Mouse (Mus musculus) midbrain, embryonic 13.5 days (tissue): ENCODE measurements at regions not wholly inside any gene's neighbourhood (a gene's known extent, or its start where the extent isn't known, plus 50 kb on each side); places are given as distances from the start of the nearest gene placed in this dataset.

Experiments used
- ATAC-seq: fragments of 200-750 bp; cut with Nextera tagmentation; 2 replicates; pipeline ENCODE4 v1.8.0; 2017; ENCODE audit warnings: mild to moderate bottlenecking, moderate TSS enrichment, moderate library complexity
- H3K27ac ChIP-seq: fragments of 300-500 bp; sonication (generic); 2 replicates; pipeline ENCODE4 v1.5.1; 2015; ENCODE audit warnings: inconsistent platforms, mild to moderate bottlenecking, moderate library complexity
- H3K27me3 ChIP-seq: fragments of 300-500 bp; sonication (generic); 2 replicates; pipeline ENCODE4 v1.6.1; 2015; ENCODE audit warnings: mild to moderate bottlenecking, inconsistent platforms
- H3K36me3 ChIP-seq: fragments of 300-500 bp; sonication (generic); 2 replicates; pipeline ENCODE4 v1.6.1; 2015; ENCODE audit warnings: mild to moderate bottlenecking, inconsistent platforms
- H3K4me1 ChIP-seq: fragments of 300-500 bp; sonication (generic); replicated peaks from 2 replicates; pipeline ENCODE4 v1.6.1; 2015; ENCODE audit warnings: inconsistent platforms
- H3K4me2 ChIP-seq: fragments of 300-500 bp; sonication (generic); replicated peaks from 2 replicates; pipeline ENCODE4 v1.6.1; 2015; ENCODE audit warnings: moderate library complexity, mild to moderate bottlenecking, inconsistent platforms
- H3K4me3 ChIP-seq: fragments of 300-500 bp; sonication (generic); replicated peaks from 2 replicates; pipeline ENCODE4 v1.5.1; 2015; ENCODE audit warnings: mild to moderate bottlenecking, inconsistent platforms
- H3K9ac ChIP-seq: fragments of 300-500 bp; sonication (generic); replicated peaks from 2 replicates; pipeline ENCODE4 v1.6.1; 2015; ENCODE audit warnings: mild to moderate bottlenecking, inconsistent platforms
- H3K9me3 ChIP-seq: fragments of 300-500 bp; sonication (generic); 2 replicates; pipeline ENCODE4 v1.6.1; 2016; ENCODE audit warnings: mild to moderate bottlenecking, inconsistent platforms
- WGBS: fragments of 180-500 bp; shearing (Covaris S2); methylation state at CpG from one replicate; pipeline ENCODE4 v1.1.7; 2015; 5-methylcytosine and 5-hydroxymethylcytosine counted together

DNA sequence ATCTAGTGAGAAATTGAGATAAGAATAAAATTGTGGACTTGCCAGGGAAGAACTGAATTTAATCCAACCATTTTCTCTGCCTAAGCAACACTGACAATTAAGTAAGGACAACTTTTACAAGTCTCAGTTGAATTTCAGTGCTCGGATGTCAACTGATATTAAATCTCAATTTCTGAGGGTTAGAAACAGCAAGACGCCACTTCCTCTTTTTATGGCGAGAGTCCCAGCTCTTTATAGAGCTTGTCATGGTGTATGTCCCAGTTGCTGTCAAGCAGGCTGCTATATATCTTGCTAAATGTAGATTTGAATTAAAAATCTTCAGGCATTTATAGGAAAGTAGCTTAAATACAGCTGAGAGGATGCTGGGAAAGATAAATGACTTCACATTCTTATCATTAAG lies 697.8 kb upstream of the Got2 start:
- Histone ChIP-seq H3K9ac (no peak overlapping the region), H3K27ac (no peak overlapping the region), H3K36me3 (no peaks in the 10 kb centered on the region), H3K4me3 (no peak overlapping the region), H3K27me3 (no peaks in the 10 kb centered on the region), H3K9me3 (no peaks in the 10 kb centered on the region), H3K4me2 (no peak overlapping the region), H3K4me1 (no peaks in the 10 kb centered on the region)
- WGBS: 75% methylated on average over 3 of the region's 3 CpGs
- no peak for ATAC-seq

- no peak overlapping the region for H3K9ac ChIP-seq
- H3K4me1 ChIP-seq: no peaks in the 10 kb centered on the region
- H3K4me2 ChIP-seq: no peak overlapping the region
- no peaks in the 10 kb centered on the region for H3K9me3 ChIP-seq
- H3K27me3 ChIP-seq: no peaks in the 10 kb centered on the region
- H3K4me3 ChIP-seq: no peak overlapping the region
- no peaks in the 10 kb centered on the region for H3K36me3 ChIP-seq
- no peak for ATAC-seq
- H3K27ac ChIP-seq: no peak overlapping the region
- WGBS: 83% methylated on average over 10 of the region's 10 CpGs
These were observed 664.2 kb upstream of the Got2 start for GRCm38 (mm10) chr8:96552512-96552911.

GRCm38 (mm10) chr8:96550408-96550807 lies 662.1 kb upstream of the Got2 start:
- no peak overlapping the region for H3K9ac ChIP-seq
- ATAC-seq: no peak
- 89% methylated on average over 2 of the region's 2 CpGs for WGBS
- no peaks in the 10 kb centered on the region for H3K9me3 ChIP-seq
- H3K27me3 ChIP-seq: no peaks in the 10 kb centered on the region
- no peak overlapping the region for H3K27ac ChIP-seq
- no peak overlapping the region for H3K4me2 ChIP-seq
- no peaks in the 10 kb centered on the region for H3K4me1 ChIP-seq
- H3K36me3 ChIP-seq: no peaks in the 10 kb centered on the region
- H3K4me3 ChIP-seq: no peak overlapping the region

- WGBS: 84% methylated on average over 4 of the region's 4 CpGs
- H3K36me3 ChIP-seq: no peaks in the 10 kb centered on the region
- no peaks in the 10 kb centered on the region for H3K9me3 ChIP-seq
- H3K27me3 ChIP-seq: no peaks in the 10 kb centered on the region
- no peak for ATAC-seq
- no peaks in the 10 kb centered on the region for H3K4me1 ChIP-seq
- no peak overlapping the region for H3K9ac ChIP-seq
- no peak overlapping the region for H3K27ac ChIP-seq
- H3K4me3 ChIP-seq: no peak overlapping the region
- no peak overlapping the region for H3K4me2 ChIP-seq
These were observed 660.3 kb upstream of the Got2 start for GRCm38 (mm10) chr8:96548663-96549062.

- H3K9ac ChIP-seq: no peak overlapping the region
- no peak overlapping the region for H3K4me3 ChIP-seq
- no peak for ATAC-seq
- no peak overlapping the region for H3K4me2 ChIP-seq
- H3K36me3 ChIP-seq: no peaks in the 10 kb centered on the region
- no peak overlapping the region for H3K27ac ChIP-seq
- H3K27me3 ChIP-seq: no peaks in the 10 kb centered on the region
- no peaks in the 10 kb centered on the region for H3K9me3 ChIP-seq
- H3K4me1 ChIP-seq: no peaks in the 10 kb centered on the region
These were observed 659.8 kb upstream of the Got2 start for GRCm38 (mm10) chr8:96548187-96548586.

DNA sequence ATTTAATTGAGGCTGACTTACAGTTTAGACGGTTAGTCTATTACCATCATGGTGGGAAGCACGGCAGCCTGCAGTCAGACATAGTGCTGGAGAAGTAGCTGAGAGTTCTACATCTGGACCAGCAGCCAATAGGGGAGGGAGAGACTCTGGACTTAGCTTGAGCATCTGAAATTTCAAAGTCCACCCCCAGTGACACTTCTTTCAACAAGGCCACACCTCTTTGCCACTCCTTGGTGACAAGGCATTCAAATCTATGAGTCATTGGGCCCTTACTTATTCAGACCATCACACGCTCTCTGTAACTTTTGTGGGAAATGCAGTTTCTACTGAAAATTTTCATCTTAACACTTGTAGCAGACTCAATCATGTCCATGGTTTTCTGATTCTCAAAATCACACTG lies 653.9 kb upstream of the Got2 start:
- no peak overlapping the region for H3K4me3 ChIP-seq
- H3K4me2 ChIP-seq: no peak overlapping the region
- ATAC-seq: no peak
- H3K4me1 ChIP-seq: no peaks in the 10 kb centered on the region
- no peak overlapping the region for H3K9ac ChIP-seq
- 90% methylated on average over 3 of the region's 3 CpGs for WGBS
- no peaks in the 10 kb centered on the region for H3K27me3 ChIP-seq
- no peak overlapping the region for H3K27ac ChIP-seq
- H3K36me3 ChIP-seq: no peaks in the 10 kb centered on the region
- H3K9me3 ChIP-seq: no peaks in the 10 kb centered on the region

DNA sequence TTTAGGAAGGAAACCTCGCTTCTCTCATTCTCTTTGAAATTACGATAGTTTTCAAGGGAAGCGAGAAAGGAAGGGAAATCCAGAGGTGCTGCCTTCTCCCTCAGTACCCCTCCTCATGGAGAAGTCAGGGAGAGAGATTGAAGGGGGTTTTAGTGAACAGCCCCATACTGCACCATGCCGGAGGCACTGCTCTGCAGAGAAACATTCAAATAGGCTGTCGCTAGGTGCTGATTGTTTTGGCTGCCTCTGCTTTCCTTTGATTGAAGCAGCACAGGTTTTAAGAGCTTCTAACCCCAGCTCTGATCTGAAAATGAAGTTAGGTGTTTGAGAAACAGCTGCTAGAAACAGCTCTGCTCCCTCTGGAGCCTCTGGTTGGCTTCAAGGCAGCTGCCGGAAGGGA lies 610.5 kb upstream of the Got2 start:
- no peak overlapping the region for H3K27ac ChIP-seq
- 75% methylated on average over 6 of the region's 6 CpGs for WGBS
- no peak for ATAC-seq

GRCm38 (mm10) chr8:96495406-96495805 lies 607.1 kb upstream of the Got2 start:
- Histone ChIP-seq H3K4me1 (no peaks in the 10 kb centered on the region), H3K9ac (no peak overlapping the region), H3K4me2 (no peak overlapping the region), H3K27me3 (no peaks in the 10 kb centered on the region), H3K4me3 (no peak overlapping the region), H3K9me3 (no peaks in the 10 kb centered on the region), H3K27ac (no peak overlapping the region), H3K36me3 (no peaks in the 10 kb centered on the region)
- ATAC-seq: no peak
- WGBS: 87% methylated on average over 3 of the region's 3 CpGs

More for the DNA sequence above, 610.5 kb upstream of the Got2 start:
- H3K4me3 ChIP-seq: no peak overlapping the region
- H3K36me3 ChIP-seq: no peaks in the 10 kb centered on the region
- no peaks in the 10 kb centered on the region for H3K4me1 ChIP-seq
- H3K9ac ChIP-seq: no peak overlapping the region
- H3K9me3 ChIP-seq: no peaks in the 10 kb centered on the region
- no peak overlapping the region for H3K4me2 ChIP-seq
- no peaks in the 10 kb centered on the region for H3K27me3 ChIP-seq

- Histone ChIP-seq H3K4me1 (peaks cover 6% of the 10 kb centered on the region), H3K4me2 (no peak overlapping the region), H3K27ac (no peak overlapping the region), H3K4me3 (no peak overlapping the region), H3K27me3 (no peaks in the 10 kb centered on the region), H3K36me3 (no peaks in the 10 kb centered on the region), H3K9me3 (no peaks in the 10 kb centered on the region), H3K9ac (no peak overlapping the region)
- WGBS: 66% methylated on average over 2 of the region's 2 CpGs
- no peak for ATAC-seq
These were observed 601.5 kb upstream of the Got2 start for GRCm38 (mm10) chr8:96489804-96490203.

DNA sequence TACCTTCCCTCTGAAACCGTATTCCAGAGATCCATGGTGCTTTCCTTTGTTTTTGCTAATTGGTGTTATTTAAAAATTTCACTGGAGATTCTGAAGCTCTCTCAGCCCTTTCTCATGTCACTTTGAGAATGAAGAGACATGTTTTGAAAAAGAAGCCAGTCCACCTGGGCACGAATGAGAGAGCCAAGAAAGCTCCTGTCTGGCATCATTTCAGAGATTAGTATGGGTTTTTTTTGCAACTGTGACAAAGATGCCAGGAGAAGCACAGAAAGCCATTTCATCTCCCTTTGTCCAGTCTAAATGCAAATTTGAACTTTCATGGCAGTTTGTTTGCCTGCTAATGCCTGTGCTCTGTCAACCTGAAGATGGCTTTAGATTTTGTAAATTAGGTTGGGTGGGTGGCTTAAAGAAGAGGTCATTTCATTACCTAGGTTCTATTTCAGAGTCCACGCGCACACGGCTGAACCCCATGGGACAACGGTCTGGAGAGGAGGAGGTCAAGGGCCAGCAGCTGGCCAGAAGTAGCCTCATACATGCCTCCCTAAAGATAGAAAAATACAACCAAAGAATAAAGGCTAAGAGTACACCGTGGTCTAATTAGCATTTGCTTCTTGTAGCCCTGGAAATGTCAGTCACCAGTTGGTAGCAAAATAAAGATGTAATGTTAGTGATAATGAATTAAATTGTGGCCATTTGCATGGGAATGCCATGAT lies 600.5 kb upstream of the Got2 start:
- Histone ChIP-seq H3K9ac (no peak overlapping the region), H3K36me3 (no peaks in the 10 kb centered on the region), H3K4me2 (no peak overlapping the region), H3K27ac (no peak overlapping the region), H3K4me1 (peaks cover 6% of the 10 kb centered on the region), H3K4me3 (no peak overlapping the region), H3K27me3 (no peaks in the 10 kb centered on the region), H3K9me3 (no peaks in the 10 kb centered on the region)
- no peak for ATAC-seq
- WGBS: 39% methylated on average over 7 of the region's 7 CpGs

DNA sequence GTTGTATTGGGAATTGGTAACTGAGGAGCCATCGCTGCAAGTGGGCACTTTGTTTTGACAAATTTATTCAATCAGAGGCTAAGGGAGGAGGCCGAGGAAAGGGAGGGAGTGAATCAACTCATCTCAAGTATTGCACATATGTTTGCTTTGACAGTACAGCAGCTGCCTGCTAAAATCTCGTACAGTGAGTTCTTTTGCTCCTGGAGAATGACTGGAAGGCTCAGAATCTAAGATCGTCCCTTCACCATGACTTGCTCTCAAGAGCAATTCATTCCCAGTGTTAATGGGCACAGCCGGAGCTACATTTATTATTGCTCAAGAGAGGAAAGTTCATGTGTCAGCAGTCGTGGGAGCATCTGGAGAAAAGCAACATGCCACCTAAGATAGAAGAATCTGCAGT lies 567.6 kb upstream of the Got2 start:
- no peak overlapping the region for H3K27ac ChIP-seq
- no peaks in the 10 kb centered on the region for H3K27me3 ChIP-seq
- 0 out of 2 replicates have a peak, but pooled peaks have one; percentile 37 for ATAC-seq
- WGBS: 24% methylated on average over 6 of the region's 6 CpGs
- peak overlapping the region; percentile 1; the same call in 1 of the 2 replicates for H3K4me3 ChIP-seq
- peak overlapping the region; percentile 44 for H3K4me2 ChIP-seq
- H3K36me3 ChIP-seq: no peaks in the 10 kb centered on the region
- H3K9me3 ChIP-seq: no peaks in the 10 kb centered on the region
- H3K4me1 ChIP-seq: peaks cover 13% of the 10 kb centered on the region
- H3K9ac ChIP-seq: 0 out of 2 replicates have a peak overlapping the region, but pooled peaks have one; percentile 5

DNA sequence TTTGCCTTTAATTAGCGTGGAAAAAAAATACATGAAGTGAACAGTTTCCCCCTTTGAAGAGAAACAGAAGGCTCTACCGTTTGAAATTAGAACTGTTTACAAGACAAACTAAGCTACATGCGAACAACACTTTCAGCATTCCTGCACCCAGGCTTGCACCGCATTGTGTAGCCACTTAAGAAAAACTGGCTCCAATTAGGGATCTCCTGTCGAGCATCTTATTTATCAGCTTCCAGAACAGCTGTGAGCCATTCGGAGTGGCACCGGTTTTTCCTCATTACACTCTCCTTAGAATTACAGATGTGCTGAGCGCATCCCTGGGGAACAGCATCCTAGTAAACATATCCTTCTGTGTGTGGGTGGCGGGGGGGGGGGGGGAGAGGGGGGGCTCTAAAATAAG lies 567.0 kb upstream of the Got2 start:
- WGBS: 13% methylated on average over 9 of the region's 9 CpGs
- H3K27me3 ChIP-seq: no peaks in the 10 kb centered on the region
- no peaks in the 10 kb centered on the region for H3K9me3 ChIP-seq
- H3K27ac ChIP-seq: no peak overlapping the region
- no peak overlapping the region for H3K9ac ChIP-seq
- peaks cover 13% of the 10 kb centered on the region for H3K4me1 ChIP-seq
- H3K4me2 ChIP-seq: peak overlapping the region; percentile 44
- H3K36me3 ChIP-seq: no peaks in the 10 kb centered on the region
- H3K4me3 ChIP-seq: peak overlapping the region; percentile 1
- ATAC-seq: peak; percentile 80

- no peak for ATAC-seq
- WGBS: 42% methylated on average over 1 of the region's 1 CpGs
- Histone ChIP-seq H3K4me2 (no peak overlapping the region), H3K27me3 (no peaks in the 10 kb centered on the region), H3K4me1 (no peaks in the 10 kb centered on the region), H3K27ac (no peak overlapping the region), H3K36me3 (no peaks in the 10 kb centered on the region), H3K9me3 (no peaks in the 10 kb centered on the region), H3K9ac (no peak overlapping the region), H3K4me3 (no peak overlapping the region)
These were observed 541.4 kb upstream of the Got2 start for GRCm38 (mm10) chr8:96429708-96430107.
